Mouse (Mus musculus): ENCODE results near the gene Cldn34c2. TPM values are rescaled to one million over a fixed set of nuclear protein-coding genes. Genes with fewer than 3 reads are reported as not detected.
"Not testable (repeated sequence)": the region's sequence is repeated elsewhere in the genome, so short reads cannot be mapped to it uniquely, and the experiment has no call there.

Gene Cldn34c2
- not detected in 2 replicates for polyA plus RNA-seq (2014; fragmentation: Nextera tagmentation; extraction: Ambion mirVana)

- H3K4me1 ChIP-seq (replicated peaks; ENCODE audit: control insufficient read depth, insufficient read depth, low read length); H3K4me3 ChIP-seq (ENCODE audit: low read depth, low read length); H3K27me3 ChIP-seq (replicated peaks; ENCODE audit: control insufficient read depth, insufficient read depth, low read length); H3K27ac ChIP-seq (ENCODE audit: low read depth); ATAC-seq (replicated peaks; ENCODE audit: low FRiP score, low TSS enrichment, low read depth); H3K9ac ChIP-seq (ENCODE audit: low read length); H3K4me2 ChIP-seq (ENCODE audit: low read length); DNase-seq (ENCODE audit: low spot score); H3K36me3 ChIP-seq (ENCODE audit: control insufficient read depth, insufficient read depth, low read length); H3K9me3 ChIP-seq (ENCODE audit: control insufficient read depth, low read length): not testable (repeated sequence)
Measured at GRCm38 (mm10) chrX:123581400-123581799, at the start of gene Cldn34c2. Cldn34c2 (plus strand) TSS chrX:123581700.

GRCm38 (mm10) chrX:123551378-123551777, 30.1 kb upstream of the Cldn34c2 start:
- not testable (repeated sequence) for H3K9ac ChIP-seq (ENCODE audit: low read length); H3K36me3 ChIP-seq (ENCODE audit: control insufficient read depth, insufficient read depth, low read length); ATAC-seq (replicated peaks; ENCODE audit: low FRiP score, low TSS enrichment, low read depth); H3K4me3 ChIP-seq (ENCODE audit: low read depth, low read length); H3K27ac ChIP-seq (ENCODE audit: low read depth); H3K9me3 ChIP-seq (ENCODE audit: control insufficient read depth, low read length); H3K4me2 ChIP-seq (ENCODE audit: low read length); H3K4me1 ChIP-seq (replicated peaks; ENCODE audit: control insufficient read depth, insufficient read depth, low read length); DNase-seq (ENCODE audit: low spot score); H3K27me3 ChIP-seq (replicated peaks; ENCODE audit: control insufficient read depth, insufficient read depth, low read length)
- WGBS: 92% methylated on average over 13 of the region's 13 CpGs

- not testable (repeated sequence) for H3K4me1 ChIP-seq (replicated peaks; ENCODE audit: control insufficient read depth, insufficient read depth, low read length)
- ATAC-seq (replicated peaks; ENCODE audit: low FRiP score, low TSS enrichment, low read depth): 0 out of 2 replicates have a peak, but pooled peaks have one; percentile 53
Measured at GRCm38 (mm10) chrX:123612158-123612828, 30.8 kb downstream of the Cldn34c2 start.

More at GRCm38 (mm10) chrX:123612158-123612828, 30.8 kb downstream of the Cldn34c2 start:
- 91% methylated on average over 5 of the region's 12 CpGs for WGBS
- not testable (repeated sequence) for H3K4me3 ChIP-seq (ENCODE audit: low read depth, low read length); H3K36me3 ChIP-seq (ENCODE audit: control insufficient read depth, insufficient read depth, low read length); H3K9ac ChIP-seq (ENCODE audit: low read length); H3K27me3 ChIP-seq (replicated peaks; ENCODE audit: control insufficient read depth, insufficient read depth, low read length); H3K9me3 ChIP-seq (ENCODE audit: control insufficient read depth, low read length); DNase-seq (ENCODE audit: low spot score); H3K4me2 ChIP-seq (ENCODE audit: low read length); H3K27ac ChIP-seq (ENCODE audit: low read depth)

Other genes starting within 250 kb of the Cldn34c2 start
- not detected in 2 replicates for gene Gm17467, start 123.1 kb downstream of the Cldn34c2 start, polyA plus RNA-seq (2014; fragmentation: Nextera tagmentation; extraction: Ambion mirVana)
- gene Cldn34c3, start 212.0 kb downstream of the Cldn34c2 start, polyA plus RNA-seq (2014; fragmentation: Nextera tagmentation; extraction: Ambion mirVana): not detected in 2 replicates